Mouse (Mus musculus) limb, embryonic 14.5 days (tissue): Measurements from ENCODE around the gene Plpp7. TPM values are rescaled to one million over a fixed set of nuclear protein-coding genes. Genes with fewer than 3 reads are reported as not detected.

Source experiments
- ATAC-seq: fragments of 200-750 bp; cut with Nextera tagmentation; 2 replicates; pipeline ENCODE4 v1.8.0; 2017; ENCODE audit warnings: low read depth, moderate number of reproducible peaks, moderate TSS enrichment; ENCODE audit not compliant: low FRiP score
- DNase-seq: peaks from one replicate; pipeline ENCODE4 v3.0.0-alpha.2; 2015; ENCODE audit warnings: low spot score
- H3K27ac ChIP-seq: fragments of 300-500 bp; sonication (generic); replicated peaks from 2 replicates; pipeline ENCODE4 v1.5.1; 2014; ENCODE audit warnings: low read depth, mild to moderate bottlenecking, low read length, moderate library complexity, mixed read lengths
- H3K27me3 ChIP-seq: fragments of 300-500 bp; sonication (generic); 2 replicates; pipeline ENCODE4 v1.6.1; 2014; ENCODE audit warnings: low read length, mixed read lengths; ENCODE audit not compliant: control insufficient read depth, insufficient read depth
- H3K36me3 ChIP-seq: fragments of 300-500 bp; sonication (generic); 2 replicates; pipeline ENCODE4 v1.6.1; 2014; ENCODE audit warnings: mild to moderate bottlenecking, low read length, moderate library complexity, mixed read lengths; ENCODE audit not compliant: control insufficient read depth, insufficient read depth
- H3K4me1 ChIP-seq: fragments of 300-500 bp; sonication (generic); 2 replicates; pipeline ENCODE4 v1.6.1; 2014; ENCODE audit warnings: antibody characterized with exemption, low read length, mixed read lengths; ENCODE audit not compliant: control insufficient read depth, insufficient read depth
- H3K4me2 ChIP-seq: fragments of 300-500 bp; sonication (generic); replicated peaks from 2 replicates; pipeline ENCODE4 v1.6.1; 2014; ENCODE audit warnings: low read depth, mild to moderate bottlenecking, low read length, moderate library complexity; ENCODE audit not compliant: severe bottlenecking
- H3K4me3 ChIP-seq: fragments of 300-500 bp; sonication (generic); replicated peaks from 2 replicates; pipeline ENCODE4 v1.5.1; 2014; ENCODE audit warnings: low read length
- H3K9ac ChIP-seq: fragments of 300-500 bp; sonication (generic); 2 replicates; pipeline ENCODE4 v1.6.1; 2014; ENCODE audit warnings: mild to moderate bottlenecking, low read depth, low read length, moderate library complexity; ENCODE audit not compliant: severe bottlenecking
- H3K9me3 ChIP-seq: fragments of 300-500 bp; sonication (generic); 2 replicates; pipeline ENCODE4 v1.6.1; 2016; ENCODE audit warnings: low read length; ENCODE audit not compliant: control insufficient read depth
- POLR2A ChIP-seq: fragments of 200-500 bp; IDR thresholded peaks from 2 replicates; pipeline ENCODE4 v1.8.0; 2012; ENCODE audit warnings: inconsistent platforms, mild to moderate bottlenecking, moderate library complexity, borderline replicate concordance; ENCODE audit not compliant: insufficient read depth, insufficient read length; ENCODE audit errors: extremely low read depth
- WGBS: fragments of 180-500 bp; shearing (Covaris S2); extraction: QIAGEN DNeasy Blood & Tissue Kit; methylation state at CpG from one replicate; pipeline ENCODE4 v1.1.7; 2014; 5-methylcytosine and 5-hydroxymethylcytosine counted together
- polyA plus RNA-seq, 2 experiments: library from polyadenylated mRNA; depleted of rRNA in 1 of 2; stranded (reverse) in 1 of 2; unstranded in 1 of 2; fragments of >200 nt; fragmentation: Nextera tagmentation in 1 of 2; extraction: Ambion mirVana in 1 of 2; gene quantifications; 2 replicates each; pipeline versions ENCODE4 v1.2.1 to v1.2.3; 2012 to 2014

Plpp7 gene
- polyA plus RNA-seq, 2 experiments, result 10.0 to 11.7 TPM

- no peak overlapping the region for H3K4me2 ChIP-seq
- H3K36me3 ChIP-seq, result no peaks in the 10 kb centered on the region
- TF ChIP-seq POLR2A, result no peak
- no peak for DNase-seq
- H3K4me1 ChIP-seq, result no peaks in the 10 kb centered on the region
- H3K27me3 ChIP-seq, result no peaks in the 10 kb centered on the region
- no peak for ATAC-seq
- H3K27ac ChIP-seq, result no peak overlapping the region
- WGBS, result 80% methylated on average over 15 of the region's 15 CpGs
- no peaks in the 10 kb centered on the region for H3K9me3 ChIP-seq
- H3K9ac ChIP-seq, result no peak overlapping the region
- H3K4me3 ChIP-seq, result no peak overlapping the region
These were observed 32.5 kb upstream of the Plpp7 start for GRCm38 (mm10) chr2:32062626-32063410.

GRCm38 (mm10) chr2:32063451-32064151 is 31.7 kb upstream of the Plpp7 start:
- Histone ChIP-seq H3K9me3 (no peaks in the 10 kb centered on the region), H3K27ac (no peak overlapping the region), H3K4me3 (no peak overlapping the region), H3K9ac (no peak overlapping the region), H3K27me3 (no peaks in the 10 kb centered on the region), H3K4me1 (no peaks in the 10 kb centered on the region), H3K4me2 (no peak overlapping the region), H3K36me3 (no peaks in the 10 kb centered on the region)
- WGBS, result 78% methylated on average over 7 of the region's 7 CpGs
- DNase-seq (no peak), ATAC-seq (no peak)
- TF ChIP-seq POLR2A, result no peak

- Histone ChIP-seq H3K9me3 (no peaks in the 10 kb centered on the region), H3K27ac (no peak overlapping the region), H3K27me3 (no peaks in the 10 kb centered on the region), H3K4me2 (no peak overlapping the region), H3K4me1 (no peaks in the 10 kb centered on the region), H3K4me3 (no peak overlapping the region), H3K9ac (no peak overlapping the region), H3K36me3 (0 out of 2 replicates have a peak, but pooled peaks cover 2% of the 10 kb centered on the region)
- peak; percentile 48 for DNase-seq
- 63% methylated on average over 13 of the region's 13 CpGs for WGBS
- TF ChIP-seq POLR2A, result no peak
- peak; percentile 66; the same call in 1 of the 2 replicates for ATAC-seq
These were observed 30.4 kb upstream of the Plpp7 start for GRCm38 (mm10) chr2:32064913-32065312.

- Histone ChIP-seq H3K4me2 (no peak overlapping the region), H3K9ac (no peak overlapping the region), H3K27ac (no peak overlapping the region), H3K36me3 (0 out of 2 replicates have a peak, but pooled peaks cover 2% of the 10 kb centered on the region), H3K27me3 (no peaks in the 10 kb centered on the region), H3K9me3 (no peaks in the 10 kb centered on the region), H3K4me1 (no peaks in the 10 kb centered on the region), H3K4me3 (no peak overlapping the region)
- DNase-seq, result no peak
- WGBS, result 81% methylated on average over 5 of the region's 5 CpGs
- no peak for TF ChIP-seq POLR2A
- no peak for ATAC-seq
These were observed 29.9 kb upstream of the Plpp7 start for GRCm38 (mm10) chr2:32065371-32065791.

- 0 out of 2 replicates have a peak, but pooled peaks cover 2% of the 10 kb centered on the region for H3K36me3 ChIP-seq
- no peak for ATAC-seq
These were observed 29.3 kb upstream of the Plpp7 start for GRCm38 (mm10) chr2:32066005-32066404.

More at GRCm38 (mm10) chr2:32066005-32066404, 29.3 kb upstream of the Plpp7 start:
- no peak for TF ChIP-seq POLR2A
- 78% methylated on average over 4 of the region's 4 CpGs for WGBS
- H3K9me3 ChIP-seq, result no peaks in the 10 kb centered on the region
- H3K4me1 ChIP-seq, result no peaks in the 10 kb centered on the region
- no peak overlapping the region for H3K4me2 ChIP-seq
- H3K27me3 ChIP-seq, result no peaks in the 10 kb centered on the region
- H3K4me3 ChIP-seq, result no peak overlapping the region
- H3K9ac ChIP-seq, result no peak overlapping the region
- H3K27ac ChIP-seq, result no peak overlapping the region
- DNase-seq, result no peak
